Mouse (Mus musculus) kidney, embryonic 14.5 days (tissue): ENCODE measurements at regions not wholly inside any gene's neighbourhood (a gene's known extent, or its start where the extent isn't known, plus 50 kb on each side); places are given as distances from the start of the nearest gene placed in this dataset.

Experiments
- ATAC-seq: fragments of 200-750 bp; cut with Nextera tagmentation; 2 replicates; pipeline ENCODE4 v1.8.0; 2017; ENCODE audit warnings: moderate number of reproducible peaks, mild to moderate bottlenecking, moderate TSS enrichment, moderate library complexity; ENCODE audit not compliant: low FRiP score, low TSS enrichment
- H3K27ac ChIP-seq: fragments of 300-500 bp; sonication (generic); 2 replicates; pipeline ENCODE4 v1.5.1; 2014; ENCODE audit warnings: low read depth, mild to moderate bottlenecking, low read length, moderate library complexity, mixed read lengths
- H3K27me3 ChIP-seq: fragments of 300-500 bp; sonication (generic); 2 replicates; pipeline ENCODE4 v1.6.1; 2014; ENCODE audit warnings: mild to moderate bottlenecking, low read length; ENCODE audit not compliant: control insufficient read depth, insufficient read depth
- H3K36me3 ChIP-seq: fragments of 300-500 bp; sonication (generic); 2 replicates; pipeline ENCODE4 v1.6.1; 2014; ENCODE audit warnings: low read length, mixed read lengths; ENCODE audit not compliant: control insufficient read depth, insufficient read depth
- H3K4me1 ChIP-seq: fragments of 300-500 bp; sonication (generic); 2 replicates; pipeline ENCODE4 v1.6.1; 2014; ENCODE audit warnings: low read length, mixed read lengths; ENCODE audit not compliant: control insufficient read depth, insufficient read depth
- H3K4me2 ChIP-seq: fragments of 300-500 bp; sonication (generic); replicated peaks from 2 replicates; pipeline ENCODE4 v1.6.1; 2014; ENCODE audit warnings: low read depth, mild to moderate bottlenecking, low read length
- H3K4me3 ChIP-seq: fragments of 300-500 bp; sonication (generic); 2 replicates; pipeline ENCODE4 v1.5.1; 2014; ENCODE audit warnings: mild to moderate bottlenecking, low read length
- H3K9ac ChIP-seq: fragments of 300-500 bp; sonication (generic); 2 replicates; pipeline ENCODE4 v1.6.1; 2014; ENCODE audit warnings: low read depth, mild to moderate bottlenecking, low read length, moderate library complexity
- H3K9me3 ChIP-seq: fragments of 300-500 bp; sonication (generic); 2 replicates; pipeline ENCODE4 v1.6.1; 2016; ENCODE audit warnings: low read length; ENCODE audit not compliant: control insufficient read depth
- WGBS: fragments of 180-500 bp; shearing (Covaris S2); extraction: QIAGEN DNeasy Blood & Tissue Kit; methylation state at CpG from one replicate; pipeline ENCODE4 v1.1.7; 2014; 5-methylcytosine and 5-hydroxymethylcytosine counted together

DNA sequence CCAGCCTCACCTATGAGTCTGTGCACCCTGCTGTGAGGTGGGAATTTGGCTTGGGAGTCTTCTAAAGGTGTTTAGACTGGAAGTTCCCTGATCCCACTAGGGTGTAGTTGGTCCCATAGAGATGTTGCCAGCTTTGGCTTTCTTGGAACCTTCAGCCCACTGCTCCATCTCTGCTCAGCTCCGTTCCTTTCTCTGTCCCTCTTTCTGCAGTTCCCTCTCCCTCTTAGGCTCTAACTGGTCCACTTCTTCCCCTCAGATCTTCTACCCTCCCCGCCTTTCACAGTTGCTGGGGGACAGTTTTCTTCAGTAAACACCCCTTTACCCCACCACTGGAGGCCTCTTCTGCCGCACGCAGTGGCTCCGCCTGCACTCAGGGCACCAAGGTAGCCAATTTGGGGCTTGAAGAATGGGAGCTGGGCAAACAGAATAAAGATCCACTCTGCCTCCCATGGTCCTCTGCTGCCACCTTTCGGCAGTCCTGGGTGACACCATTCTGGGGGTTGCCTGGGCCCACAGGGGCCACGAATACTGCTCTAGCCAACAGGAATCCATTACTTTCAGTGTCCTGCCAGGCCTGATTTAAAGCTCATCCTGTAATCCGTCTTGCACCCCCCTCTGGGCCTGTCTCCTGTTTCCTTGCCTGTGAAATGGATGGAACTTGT, 162.9 kb upstream of the Tmem28 start:
- Histone ChIP-seq H3K4me3 (no peak overlapping the region), H3K9me3 (no peaks in the 10 kb centered on the region), H3K36me3 (no peaks in the 10 kb centered on the region), H3K4me2 (no peak overlapping the region), H3K27me3 (no peaks in the 10 kb centered on the region), H3K9ac (no peak overlapping the region), H3K4me1 (no peaks in the 10 kb centered on the region), H3K27ac (no peak overlapping the region)
- ATAC-seq: peak; percentile 72
- 30% methylated on average over 8 of the region's 8 CpGs for WGBS

DNA sequence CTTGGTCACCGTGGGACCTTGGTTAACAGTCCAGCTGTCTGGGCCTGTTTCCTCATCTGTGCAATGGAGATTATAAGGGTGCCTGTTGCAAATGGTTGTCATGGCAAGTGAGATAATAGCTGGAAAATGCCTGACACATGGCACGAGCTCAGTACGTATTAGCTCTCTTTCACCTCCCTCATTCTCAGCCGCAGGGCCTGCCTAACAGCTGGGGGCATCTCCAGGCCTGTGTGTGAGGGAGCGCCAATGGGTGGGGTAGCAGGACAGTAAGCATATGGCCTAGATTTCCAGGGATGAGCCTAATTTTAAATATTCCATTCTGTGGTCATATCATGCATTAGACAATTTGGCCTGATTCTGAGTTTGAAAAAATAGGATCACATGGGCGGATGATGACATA, 163.8 kb upstream of the Tmem28 start:
- 83% methylated on average over 6 of the region's 6 CpGs for WGBS
- ATAC-seq: no peak
- H3K27ac ChIP-seq: no peak overlapping the region
- H3K4me2 ChIP-seq: no peak overlapping the region
- H3K4me1 ChIP-seq: no peaks in the 10 kb centered on the region
- no peak overlapping the region for H3K4me3 ChIP-seq
- no peaks in the 10 kb centered on the region for H3K27me3 ChIP-seq
- H3K9me3 ChIP-seq: no peaks in the 10 kb centered on the region
- no peak overlapping the region for H3K9ac ChIP-seq
- no peaks in the 10 kb centered on the region for H3K36me3 ChIP-seq

DNA sequence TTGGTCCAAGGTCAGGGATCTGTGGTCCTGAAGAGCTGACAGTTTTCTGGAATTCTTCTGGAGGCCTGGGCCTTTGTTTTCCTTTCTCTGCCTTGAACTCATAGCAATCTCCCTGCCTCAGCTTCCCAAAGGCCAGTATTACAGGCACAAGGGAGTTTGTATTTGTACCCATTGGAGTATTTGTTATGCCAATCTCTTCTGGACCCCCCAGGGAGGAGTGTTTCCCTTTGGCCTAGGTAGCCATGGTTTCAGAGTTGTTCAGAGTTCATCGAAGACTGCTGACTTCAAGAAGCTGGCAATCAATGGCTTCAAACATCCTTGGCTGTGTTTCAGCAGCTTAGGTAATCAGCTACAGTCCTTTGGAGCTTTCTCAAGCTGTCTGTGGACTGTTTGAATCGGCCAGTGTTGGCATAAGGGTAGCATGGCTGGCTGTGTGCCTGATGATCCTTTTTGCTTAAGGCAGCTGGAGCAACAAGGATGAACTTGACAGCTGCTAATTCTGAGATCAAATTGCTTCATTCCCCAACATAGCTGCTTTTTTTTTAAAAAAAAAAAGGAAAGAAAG, 161.2 kb upstream of the Pja1 start:
- H3K9me3 ChIP-seq: no peaks in the 10 kb centered on the region
- no peak overlapping the region for H3K27ac ChIP-seq
- ATAC-seq: no peak
- H3K4me2 ChIP-seq: no peak overlapping the region
- no peaks in the 10 kb centered on the region for H3K27me3 ChIP-seq
- no peaks in the 10 kb centered on the region for H3K4me1 ChIP-seq
- 87% methylated on average over 2 of the region's 2 CpGs for WGBS
- H3K9ac ChIP-seq: no peak overlapping the region
- H3K4me3 ChIP-seq: no peak overlapping the region
- H3K36me3 ChIP-seq: no peaks in the 10 kb centered on the region

DNA sequence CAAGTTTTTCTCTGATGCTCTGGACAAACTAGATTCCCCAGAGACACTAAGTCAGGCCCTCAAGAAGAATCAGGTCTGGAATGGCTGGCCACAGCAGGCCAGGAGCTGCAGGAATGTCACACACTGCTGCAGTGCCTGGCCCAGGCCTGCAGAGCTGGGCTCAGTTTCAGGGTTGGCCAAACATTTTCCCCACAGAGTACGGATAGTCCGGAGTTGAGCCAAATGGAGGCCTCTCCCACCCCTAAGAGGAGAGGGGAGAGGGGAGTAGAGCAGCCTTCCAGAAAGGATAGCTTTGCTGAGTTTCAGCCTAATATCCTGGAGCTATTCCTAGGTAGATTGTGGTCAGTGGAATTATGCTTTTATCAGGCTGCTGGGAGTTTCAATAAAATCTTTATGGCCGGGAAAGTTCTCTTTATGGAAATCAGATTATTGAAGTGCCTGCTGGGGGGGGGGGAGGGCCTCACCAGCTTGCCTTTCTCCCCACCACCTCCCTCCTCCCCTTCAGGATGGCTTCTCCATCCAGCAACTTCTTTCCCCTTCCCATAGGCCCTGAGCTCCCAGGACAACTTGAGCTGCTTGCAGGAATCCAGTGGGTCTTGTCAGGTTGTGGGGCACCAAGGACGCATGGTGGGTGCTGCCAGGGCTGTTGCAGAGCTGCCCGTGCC, 153.6 kb upstream of the Pja1 start:
- H3K4me1 ChIP-seq: no peaks in the 10 kb centered on the region
- no peak overlapping the region for H3K4me2 ChIP-seq
- WGBS: 68% methylated on average over 5 of the region's 5 CpGs
- no peak overlapping the region for H3K4me3 ChIP-seq
- H3K9ac ChIP-seq: no peak overlapping the region
- no peaks in the 10 kb centered on the region for H3K36me3 ChIP-seq
- H3K27me3 ChIP-seq: no peaks in the 10 kb centered on the region
- no peaks in the 10 kb centered on the region for H3K9me3 ChIP-seq
- H3K27ac ChIP-seq: no peak overlapping the region
- ATAC-seq: no peak

DNA sequence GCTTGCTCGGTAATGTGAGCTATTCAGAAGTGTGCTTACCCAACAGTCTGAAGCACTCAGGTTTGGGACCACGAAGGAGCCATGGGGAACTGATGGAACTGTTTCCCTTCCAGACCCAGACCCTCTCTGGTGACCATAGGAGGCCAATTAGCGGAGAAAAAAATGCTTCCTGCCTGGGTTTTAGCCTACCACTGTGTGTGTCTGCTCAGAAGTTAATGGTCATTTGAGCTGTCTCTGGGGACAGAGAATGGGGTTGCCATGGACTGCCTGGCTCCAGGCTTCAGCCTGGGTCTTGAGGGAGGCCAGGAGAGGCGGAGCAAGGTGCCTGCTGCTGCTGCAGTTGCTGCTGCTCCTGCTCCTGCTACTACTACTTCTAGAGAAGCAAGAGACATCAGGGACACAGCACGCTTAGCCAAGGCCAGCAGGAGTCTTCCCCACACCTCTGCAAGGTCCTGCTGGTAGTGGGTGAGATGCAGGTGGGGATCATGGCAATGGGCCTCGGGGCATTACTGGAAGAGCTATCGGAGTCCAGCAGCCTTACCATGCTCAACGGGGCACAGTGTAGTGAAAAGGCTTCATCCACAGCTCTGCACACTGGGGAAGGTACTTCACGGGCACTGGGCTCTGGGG, 141.2 kb upstream of the Pja1 start:
- no peak for ATAC-seq
- Histone ChIP-seq H3K4me1 (no peaks in the 10 kb centered on the region), H3K27me3 (no peaks in the 10 kb centered on the region), H3K4me2 (no peak overlapping the region), H3K4me3 (no peak overlapping the region), H3K27ac (no peak overlapping the region), H3K36me3 (no peaks in the 10 kb centered on the region), H3K9ac (no peak overlapping the region), H3K9me3 (no peaks in the 10 kb centered on the region)
- 56% methylated on average over 9 of the region's 9 CpGs for WGBS

DNA sequence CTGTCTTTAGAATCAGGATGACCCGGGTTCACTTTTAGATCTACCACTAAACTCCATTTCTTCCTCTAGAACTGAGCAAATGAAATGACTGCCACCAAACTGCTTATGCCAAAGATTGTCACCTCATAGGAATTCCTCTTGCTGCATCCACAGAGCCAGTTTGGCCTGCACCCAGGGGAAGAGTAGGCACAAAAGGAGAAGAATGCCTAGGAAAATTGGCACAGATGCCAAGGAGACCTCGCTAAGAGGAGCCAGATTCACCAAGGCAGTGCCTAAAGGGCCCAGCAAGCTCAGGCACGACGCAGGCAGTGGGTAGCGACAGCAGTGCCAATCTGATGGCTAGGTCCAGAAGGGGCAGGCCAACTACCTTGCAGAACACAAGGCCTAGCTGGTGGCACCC, 139.0 kb upstream of the Pja1 start:
- H3K27ac ChIP-seq: no peak overlapping the region
- H3K9me3 ChIP-seq: no peaks in the 10 kb centered on the region
- no peak overlapping the region for H3K9ac ChIP-seq
- H3K4me3 ChIP-seq: no peak overlapping the region
- no peaks in the 10 kb centered on the region for H3K27me3 ChIP-seq
- H3K4me2 ChIP-seq: no peak overlapping the region
- no peak for ATAC-seq
- 77% methylated on average over 5 of the region's 5 CpGs for WGBS
- no peaks in the 10 kb centered on the region for H3K36me3 ChIP-seq
- 0 out of 2 replicates have a peak, but pooled peaks cover under 1% of the 10 kb centered on the region for H3K4me1 ChIP-seq

DNA sequence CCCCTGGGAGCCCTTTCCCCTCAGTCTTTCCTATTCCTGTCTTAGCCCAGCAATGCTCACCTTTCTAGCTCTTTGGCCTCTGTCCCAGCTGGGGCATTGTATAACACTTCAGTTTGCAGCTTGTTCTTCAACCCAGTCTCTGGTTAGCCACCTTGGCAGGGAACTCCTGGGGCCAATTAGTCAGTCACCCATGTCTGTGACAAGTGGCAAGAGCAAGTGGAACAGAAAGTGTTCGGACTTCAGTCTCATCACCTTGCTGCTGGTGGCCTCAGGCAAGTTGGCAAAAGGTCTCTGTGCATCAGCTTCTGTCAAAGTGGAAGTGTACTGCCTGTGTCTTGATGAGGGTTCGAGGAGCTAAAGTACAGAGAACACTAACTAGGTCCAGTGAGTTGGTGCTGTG, 138.5 kb upstream of the Pja1 start:
- 80% methylated on average over 2 of the region's 2 CpGs for WGBS
- H3K27ac ChIP-seq: no peak overlapping the region
- no peak overlapping the region for H3K4me3 ChIP-seq
- no peaks in the 10 kb centered on the region for H3K9me3 ChIP-seq
- no peak for ATAC-seq
- H3K27me3 ChIP-seq: no peaks in the 10 kb centered on the region
- no peak overlapping the region for H3K9ac ChIP-seq
- H3K4me2 ChIP-seq: no peak overlapping the region
- 0 out of 2 replicates have a peak, but pooled peaks cover 5% of the 10 kb centered on the region for H3K4me1 ChIP-seq
- no peaks in the 10 kb centered on the region for H3K36me3 ChIP-seq

DNA sequence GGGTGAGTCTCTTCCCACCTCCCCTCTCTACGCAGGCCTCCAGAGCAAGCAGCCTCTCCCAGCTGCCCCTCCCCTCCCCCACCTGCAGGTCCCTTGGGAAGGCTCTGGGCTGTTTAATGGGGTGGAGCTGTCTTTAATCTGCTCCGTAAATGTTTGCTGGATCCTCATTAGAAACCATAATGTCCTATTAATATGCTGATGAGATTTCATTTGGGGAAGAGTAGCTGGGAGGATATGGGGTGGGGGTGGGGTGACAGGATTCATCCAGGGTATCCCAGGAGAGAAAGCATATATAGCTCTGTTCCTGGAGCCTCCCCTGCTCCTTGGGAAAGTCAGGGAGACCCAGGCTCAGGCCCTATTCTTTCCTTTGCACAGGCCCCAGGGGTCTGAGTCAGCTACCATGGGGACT, 137.2 kb upstream of the Pja1 start:
- Histone ChIP-seq H3K9ac (no peak overlapping the region), H3K9me3 (no peaks in the 10 kb centered on the region), H3K36me3 (no peaks in the 10 kb centered on the region), H3K4me2 (no peak overlapping the region), H3K4me3 (no peak overlapping the region), H3K4me1 (0 out of 2 replicates have a peak, but pooled peaks cover 5% of the 10 kb centered on the region), H3K27ac (no peak overlapping the region), H3K27me3 (no peaks in the 10 kb centered on the region)
- no peak; the same call in 1 of the 2 replicates for ATAC-seq
- 44% methylated on average over 2 of the region's 2 CpGs for WGBS
